Mouse (Mus musculus) midbrain, postnatal 0 days (tissue): ENCODE results near the gene Zfc3h1. TPM values are rescaled to one million over a fixed set of nuclear protein-coding genes. Genes with fewer than 3 reads are reported as not detected.

Experiments used
- ATAC-seq: fragments of 200-750 bp; cut with Nextera tagmentation; 2 replicates; pipeline ENCODE4 v1.8.0; 2017; ENCODE audit warnings: moderate number of reproducible peaks, mild to moderate bottlenecking, moderate TSS enrichment, moderate library complexity; ENCODE audit not compliant: low FRiP score
- DNase-seq: peaks from one replicate; pipeline ENCODE4 v3.0.0-alpha.2; 2015; ENCODE audit warnings: low spot score
- H3K27ac ChIP-seq: fragments of 300-500 bp; sonication (generic); 2 replicates; pipeline ENCODE4 v1.5.1; 2014; ENCODE audit warnings: low read depth, mild to moderate bottlenecking, low read length, mixed read lengths
- H3K27me3 ChIP-seq: fragments of 300-500 bp; sonication (generic); 2 replicates; pipeline ENCODE4 v1.6.1; 2014; ENCODE audit warnings: low read length, control low read depth, mixed read lengths; ENCODE audit not compliant: insufficient read depth
- H3K36me3 ChIP-seq: fragments of 300-500 bp; sonication (generic); 2 replicates; pipeline ENCODE4 v1.6.1; 2014; ENCODE audit warnings: low read length, control low read depth, mixed read lengths; ENCODE audit not compliant: insufficient read depth
- H3K4me1 ChIP-seq: fragments of 300-500 bp; sonication (generic); 2 replicates; pipeline ENCODE4 v1.6.1; 2014; ENCODE audit warnings: mild to moderate bottlenecking, control low read depth, antibody characterized with exemption, low read length, mixed read lengths; ENCODE audit not compliant: insufficient read depth
- H3K4me2 ChIP-seq: fragments of 300-500 bp; sonication (generic); 2 replicates; pipeline ENCODE4 v1.6.1; 2014; ENCODE audit warnings: low read depth, mild to moderate bottlenecking, low read length, mixed read lengths; ENCODE audit not compliant: poor library complexity, severe bottlenecking
- H3K4me3 ChIP-seq: fragments of 300-500 bp; sonication (generic); 2 replicates; pipeline ENCODE4 v1.5.1; 2014; ENCODE audit warnings: low read depth, mild to moderate bottlenecking, low read length, moderate library complexity
- H3K9ac ChIP-seq: fragments of 300-500 bp; sonication (generic); replicated peaks from 2 replicates; pipeline ENCODE4 v1.6.1; 2014; ENCODE audit warnings: mild to moderate bottlenecking, low read length, moderate library complexity, mixed read lengths; ENCODE audit not compliant: poor library complexity, severe bottlenecking
- H3K9me3 ChIP-seq: fragments of 300-500 bp; sonication (generic); 2 replicates; pipeline ENCODE4 v1.6.1; 2016; ENCODE audit warnings: low read length, control low read depth
- CTCF ChIP-seq: IDR thresholded peaks from 2 replicates; pipeline ENCODE4 v1.5.1; 2016; ENCODE audit warnings: antibody characterized with exemption, mild to moderate bottlenecking
- WGBS: fragments of 180-500 bp; shearing (Covaris S2); extraction: QIAGEN DNeasy Blood & Tissue Kit; methylation state at CpG from one replicate; pipeline ENCODE4 v1.1.7; 2014; 5-methylcytosine and 5-hydroxymethylcytosine counted together
- polyA plus RNA-seq: library from polyadenylated mRNA; unstranded; fragments of >200 nt; fragmentation: Nextera tagmentation; extraction: Ambion mirVana; gene quantifications from 2 replicates; pipeline ENCODE4 v1.2.1, GENCODE M21; 2015
- total RNA-seq: library from RNA; depleted of rRNA; stranded (reverse); fragments of >200 nt; gene quantifications from 2 replicates; pipeline ENCODE4 v1.2.3, GENCODE M21; 2014

The Zfc3h1 gene
- total and polyA plus RNA-seq, 2 experiments from 2014 or later: 10.6 to 43.2 TPM

DNA sequence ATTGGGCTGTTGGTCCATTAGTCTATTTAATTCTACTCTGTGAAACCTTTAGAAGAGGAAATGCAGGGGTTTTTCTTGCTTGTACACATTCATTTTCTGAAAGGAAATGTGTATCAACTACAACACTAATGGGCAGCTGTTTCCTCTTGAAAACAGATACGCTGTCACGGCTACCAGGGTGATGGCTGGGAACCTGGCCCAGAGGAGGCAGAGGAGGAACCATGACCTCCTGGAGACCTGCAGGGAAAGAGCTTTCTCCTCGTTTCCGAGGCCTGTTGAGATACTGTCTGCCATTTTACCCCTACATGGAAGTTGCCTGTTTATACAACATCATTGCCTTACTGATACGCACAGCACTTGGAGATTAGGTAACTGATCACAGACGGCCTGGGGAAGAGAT, 81.0 kb downstream of the Zfc3h1 start:
- no peak overlapping the region for H3K4me2 ChIP-seq
- H3K9me3 ChIP-seq: no peaks in the 10 kb centered on the region
- H3K9ac ChIP-seq: no peak overlapping the region
- no peak overlapping the region for H3K27ac ChIP-seq
- DNase-seq (no peak), ATAC-seq (no peak)
- no peaks in the 10 kb centered on the region for H3K4me1 ChIP-seq
- no peaks in the 10 kb centered on the region for H3K27me3 ChIP-seq
- H3K4me3 ChIP-seq: no peak overlapping the region
- no peaks in the 10 kb centered on the region for H3K36me3 ChIP-seq
- 84% methylated on average over 6 of the region's 6 CpGs for WGBS
- TF ChIP-seq CTCF: no peak

DNA sequence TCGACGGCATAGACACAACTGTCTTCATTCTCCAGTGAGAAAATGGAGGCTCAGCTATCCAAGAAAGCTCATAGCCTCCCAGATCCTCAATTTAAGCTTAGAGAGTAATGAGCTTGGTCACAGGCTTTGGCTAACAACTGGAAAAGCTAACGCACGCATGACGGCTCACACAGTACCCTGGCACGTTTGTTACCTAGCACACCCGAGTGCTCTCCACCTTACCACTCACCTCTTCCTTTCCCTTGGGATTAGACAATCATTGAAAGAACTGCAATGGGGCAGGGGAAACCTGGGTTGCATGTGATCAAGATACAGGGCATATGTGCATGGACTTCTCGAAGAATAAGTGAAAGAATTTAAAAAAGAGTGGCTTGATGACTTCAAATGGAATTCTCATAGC, 83.2 kb downstream of the Zfc3h1 start:
- 87% methylated on average over 8 of the region's 8 CpGs for WGBS
- H3K27me3 ChIP-seq: no peaks in the 10 kb centered on the region
- no peak overlapping the region for H3K4me2 ChIP-seq
- H3K4me3 ChIP-seq: no peak overlapping the region
- H3K36me3 ChIP-seq: no peaks in the 10 kb centered on the region
- H3K4me1 ChIP-seq: no peaks in the 10 kb centered on the region
- no peak overlapping the region for H3K27ac ChIP-seq
- no peak for ATAC-seq
- no peaks in the 10 kb centered on the region for H3K9me3 ChIP-seq
- TF ChIP-seq CTCF: no peak
- DNase-seq: no peak
- no peak overlapping the region for H3K9ac ChIP-seq

DNA sequence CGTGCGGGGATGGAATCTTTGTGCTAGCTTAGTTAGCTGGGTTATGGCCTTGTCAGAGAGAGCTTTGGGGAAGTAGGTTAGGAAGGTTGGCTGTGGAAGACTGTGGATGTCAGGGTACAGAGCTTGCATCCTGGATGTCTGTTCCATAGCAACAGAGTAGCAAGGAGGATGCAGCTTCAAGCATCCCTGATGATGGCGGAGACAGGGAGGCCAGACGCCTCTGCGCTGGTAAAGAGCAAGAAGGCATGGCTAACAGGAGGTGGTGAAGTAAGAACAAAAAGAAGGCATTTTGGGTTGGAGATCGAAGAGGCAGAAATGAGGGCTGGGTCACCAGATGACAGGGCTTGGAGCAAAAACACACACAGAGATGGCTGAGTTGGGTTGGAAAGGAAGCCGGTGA, 83.9 kb downstream of the Zfc3h1 start:
- 45% methylated on average over 7 of the region's 7 CpGs for WGBS
- H3K9me3 ChIP-seq: no peaks in the 10 kb centered on the region
- H3K4me3 ChIP-seq: no peak overlapping the region
- no peaks in the 10 kb centered on the region for H3K4me1 ChIP-seq
- H3K27ac ChIP-seq: no peak overlapping the region
- DNase-seq (no peak), ATAC-seq (no peak)
- TF ChIP-seq CTCF: no peak
- H3K4me2 ChIP-seq: no peak overlapping the region
- no peak overlapping the region for H3K9ac ChIP-seq
- no peaks in the 10 kb centered on the region for H3K27me3 ChIP-seq
- no peaks in the 10 kb centered on the region for H3K36me3 ChIP-seq

DNA sequence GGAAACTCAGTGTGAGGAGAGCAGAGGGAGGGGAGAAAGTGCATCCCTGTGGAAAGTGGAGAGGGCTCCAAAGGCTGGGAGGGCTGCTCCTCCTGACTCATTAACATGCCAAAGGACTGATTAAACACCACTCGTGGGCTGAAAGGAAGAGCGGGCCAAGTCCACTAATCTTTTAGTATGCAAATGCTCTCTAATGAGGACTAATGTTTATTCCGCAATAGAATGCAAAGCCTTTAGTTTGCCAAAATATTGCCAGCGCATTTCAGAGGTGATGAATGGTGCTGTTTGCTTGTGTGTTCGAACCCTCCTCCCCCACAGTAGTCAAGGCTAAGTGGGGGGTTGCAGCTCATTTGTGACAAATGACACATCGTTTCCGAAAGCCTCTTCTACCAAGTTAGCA, 84.3 kb downstream of the Zfc3h1 start:
- DNase-seq: peak; percentile 66
- no peaks in the 10 kb centered on the region for H3K4me1 ChIP-seq
- TF ChIP-seq CTCF: no peak

DNA sequence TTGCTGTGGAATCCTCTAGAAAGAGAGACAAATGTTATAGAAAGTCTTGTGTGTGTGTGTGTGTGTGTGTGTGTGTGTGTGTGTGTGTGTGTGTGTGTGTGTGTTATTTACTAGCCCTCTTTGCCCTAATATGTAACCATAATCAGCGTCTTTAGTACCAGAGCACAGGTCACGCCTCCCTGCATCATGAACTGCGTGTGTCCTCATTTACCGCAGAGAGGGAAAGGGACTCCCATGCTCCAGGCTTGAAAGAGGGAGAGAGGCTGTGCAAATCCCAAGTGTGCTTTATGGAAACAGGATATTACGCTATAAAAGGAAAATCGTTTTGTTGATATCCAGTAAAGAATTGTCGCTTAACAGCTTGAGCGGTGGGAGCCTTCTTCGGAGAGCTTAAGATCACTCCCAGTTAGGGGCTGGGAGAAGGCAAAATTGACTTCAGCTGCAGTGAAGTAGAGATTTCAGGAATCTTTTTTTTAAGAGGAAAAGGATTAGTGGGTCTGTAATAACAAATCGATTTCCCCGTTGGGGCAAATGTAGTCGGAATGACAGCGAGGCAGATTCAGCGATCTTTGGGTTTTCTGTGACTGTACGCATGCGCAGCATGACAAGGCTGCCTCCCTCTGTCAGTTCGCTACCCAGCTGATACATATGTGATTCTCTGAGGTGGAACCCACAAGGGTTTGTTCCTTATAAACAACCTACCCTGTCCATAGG, 86.0 kb downstream of the Zfc3h1 start:
- no peaks in the 10 kb centered on the region for H3K27me3 ChIP-seq
- 37% methylated on average over 17 of the region's 17 CpGs for WGBS

More for the DNA sequence above, 84.3 kb downstream of the Zfc3h1 start:
- no peak overlapping the region for H3K27ac ChIP-seq
- H3K9me3 ChIP-seq: no peaks in the 10 kb centered on the region
- no peak for ATAC-seq
- H3K27me3 ChIP-seq: no peaks in the 10 kb centered on the region
- H3K36me3 ChIP-seq: no peaks in the 10 kb centered on the region
- H3K4me2 ChIP-seq: no peak overlapping the region
- H3K9ac ChIP-seq: no peak overlapping the region
- 23% methylated on average over 7 of the region's 7 CpGs for WGBS
- no peak overlapping the region for H3K4me3 ChIP-seq

DNA sequence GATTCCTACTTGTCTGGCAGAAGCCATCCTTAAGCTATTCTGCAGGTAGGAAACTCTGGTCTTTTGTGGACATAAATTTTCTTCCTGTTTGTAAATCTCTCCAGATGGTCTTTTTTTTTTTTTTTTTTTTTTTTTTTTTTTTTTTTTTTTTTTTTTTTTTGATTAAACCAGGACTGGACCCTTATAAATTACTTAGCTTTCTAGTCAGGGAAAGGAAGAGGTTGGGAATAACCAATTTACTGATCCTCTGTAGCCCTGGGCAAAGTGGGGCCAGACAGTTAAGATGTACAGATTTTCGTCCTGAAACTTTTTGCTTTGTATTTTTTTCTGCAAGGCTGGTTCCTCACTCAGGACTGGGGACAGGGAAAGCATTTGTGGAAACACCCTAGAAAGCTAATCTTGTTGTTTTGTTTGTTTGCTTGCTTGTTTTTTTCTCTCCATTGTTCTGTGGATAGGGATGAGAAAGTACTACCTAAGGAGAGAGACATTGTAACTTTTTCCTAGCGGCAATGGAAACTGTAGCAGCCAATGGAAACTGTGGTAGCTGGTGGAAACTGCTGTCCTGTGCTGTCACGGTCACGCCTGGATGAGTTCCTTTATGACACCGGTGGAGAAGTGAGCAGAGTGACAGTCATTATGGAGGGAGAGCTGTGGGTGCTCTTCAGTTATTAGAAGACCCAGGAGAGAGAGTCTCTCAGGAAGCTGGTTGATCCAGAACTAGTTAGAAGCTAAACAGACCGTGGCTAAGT, 88.6 kb downstream of the Zfc3h1 start:
- Histone ChIP-seq H3K4me1 (peaks cover 2% of the 10 kb centered on the region; the same call in 1 of the 2 replicates), H3K9ac (no peak overlapping the region), H3K9me3 (no peaks in the 10 kb centered on the region), H3K27ac (no peak overlapping the region), H3K4me3 (no peak overlapping the region), H3K36me3 (no peaks in the 10 kb centered on the region), H3K4me2 (no peak overlapping the region), H3K27me3 (no peaks in the 10 kb centered on the region)
- no peak for ATAC-seq
- no peak for DNase-seq
- WGBS: 68% methylated on average over 6 of the region's 6 CpGs
- no peak for TF ChIP-seq CTCF

More for the DNA sequence above, 86.0 kb downstream of the Zfc3h1 start:
- peak; percentile 69 for DNase-seq
- TF ChIP-seq CTCF: no peak
- Histone ChIP-seq H3K4me2 (peak overlapping the region; percentile 46), H3K4me3 (peak overlapping the region; percentile 31), H3K4me1 (no peaks in the 10 kb centered on the region), H3K27ac (0 out of 2 replicates have a peak overlapping the region, but pooled peaks have one; percentile 32), H3K9me3 (no peaks in the 10 kb centered on the region), H3K9ac (0 out of 2 replicates have a peak overlapping the region, but pooled peaks have one; percentile 33), H3K36me3 (no peaks in the 10 kb centered on the region)
- ATAC-seq: no peak
